Mouse (Mus musculus): ENCODE data around the gene Foxo6. TPM values are rescaled to one million over a fixed set of nuclear protein-coding genes. Genes with fewer than 3 reads are reported as not detected.
A peak's percentile ranks its signal among the peaks of the same experiment; 100 is the strongest.

Foxo6 gene
- polyA plus RNA-seq, 1 experiment from 2014 or later = 0.29 TPM

DNA sequence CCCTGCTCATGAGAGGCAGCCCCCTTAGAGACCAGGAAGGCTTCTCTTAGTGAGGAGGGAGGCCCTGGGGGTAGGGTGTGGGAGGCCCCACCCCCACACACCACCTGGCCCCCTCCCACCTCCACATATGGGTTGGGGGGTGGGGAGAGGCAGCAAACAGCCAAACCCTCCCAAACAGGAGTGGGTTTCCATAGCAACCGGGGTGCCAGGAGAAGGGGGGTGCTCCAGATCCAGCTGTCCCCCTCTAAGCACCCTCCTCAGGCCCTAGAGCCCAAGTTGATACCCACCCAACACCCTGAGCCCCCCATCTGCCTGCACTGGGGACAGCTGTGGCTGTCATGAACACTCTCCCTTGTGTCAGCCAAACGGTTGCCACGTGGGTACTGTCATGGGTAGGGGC is 6.1 kb downstream of the Foxo6 start:
- Histone ChIP-seq H3K36me3 (no peaks in the 10 kb centered on the region), H3K4me3 (replicated peaks) (no peak overlapping the region), H3K9ac (no peak overlapping the region), H3K9me3 (no peaks in the 10 kb centered on the region), H3K27ac (no peak overlapping the region), H3K27me3 (replicated peaks) (peaks cover 38% of the 10 kb centered on the region), H3K4me2 (replicated peaks) (no peak overlapping the region), H3K4me1 (replicated peaks) (peaks cover 19% of the 10 kb centered on the region)
- no peak for ATAC-seq
- WGBS = 61% methylated on average over 3 of the region's 3 CpGs

DNA sequence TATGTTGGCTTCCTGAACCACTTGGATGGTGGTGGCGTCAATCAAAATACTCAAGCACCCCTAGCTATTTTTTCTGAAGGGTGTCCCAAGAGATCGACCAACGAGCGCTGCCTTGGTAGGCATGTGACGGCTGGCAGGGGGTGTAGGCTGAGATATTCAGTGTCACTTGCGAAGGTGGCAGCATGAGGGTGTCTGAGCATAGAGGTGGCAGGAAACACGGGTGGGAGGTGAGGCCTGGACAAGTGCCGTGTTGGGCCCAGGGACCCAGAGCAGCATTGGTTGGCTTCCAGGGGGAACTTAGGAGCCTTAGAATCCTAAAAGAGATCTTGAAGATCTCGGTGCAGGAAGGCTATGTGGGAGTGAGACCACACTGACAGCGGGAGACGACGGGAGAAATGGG is 6.7 kb downstream of the Foxo6 start:
- 80% methylated on average over 12 of the region's 12 CpGs for WGBS
- Histone ChIP-seq H3K9me3 (no peaks in the 10 kb centered on the region), H3K4me2 (replicated peaks) (no peak overlapping the region), H3K27me3 (replicated peaks) (peaks cover 34% of the 10 kb centered on the region), H3K27ac (no peak overlapping the region), H3K9ac (no peak overlapping the region), H3K36me3 (no peaks in the 10 kb centered on the region), H3K4me1 (replicated peaks) (peaks cover 19% of the 10 kb centered on the region), H3K4me3 (replicated peaks) (no peak overlapping the region)
- ATAC-seq = no peak

DNA sequence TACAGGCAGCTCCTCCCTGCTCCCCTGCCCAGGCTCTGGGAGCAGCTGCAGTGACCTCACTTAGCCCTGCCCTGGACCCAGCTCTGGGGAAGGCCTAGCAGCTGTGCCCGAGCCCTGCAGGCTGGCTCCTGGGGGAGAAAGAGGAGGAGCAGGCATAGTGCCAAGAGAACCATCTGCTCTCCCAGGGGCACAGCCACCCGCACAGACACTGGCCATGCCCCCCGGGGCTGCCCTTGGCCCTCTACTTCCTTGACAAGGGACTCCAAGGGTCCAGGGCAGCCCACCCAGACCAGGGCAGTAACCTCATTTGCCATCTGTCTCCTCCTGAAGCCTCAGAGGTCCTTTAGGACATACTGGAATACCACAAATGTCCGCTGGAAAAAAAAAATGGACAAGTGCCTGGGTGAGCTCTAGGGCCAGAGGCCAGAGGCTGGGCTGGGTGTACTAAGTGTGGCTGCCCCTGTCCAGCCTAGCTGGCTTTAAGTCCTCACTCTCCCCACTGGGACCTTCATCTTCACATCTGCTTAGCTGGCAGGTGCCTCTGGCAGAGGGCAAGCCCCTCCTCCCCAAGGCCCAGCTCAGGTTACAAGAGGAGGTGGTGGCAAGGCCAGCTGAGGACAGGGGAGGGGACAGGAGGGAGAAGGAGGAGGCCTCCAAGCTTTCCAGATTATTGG is 9.8 kb downstream of the Foxo6 start:
- H3K27me3 ChIP-seq (replicated peaks) = peaks cover 20% of the 10 kb centered on the region
- no peaks in the 10 kb centered on the region for H3K9me3 ChIP-seq
- no peaks in the 10 kb centered on the region for H3K36me3 ChIP-seq
- H3K4me3 ChIP-seq (replicated peaks) = no peak overlapping the region
- H3K4me1 ChIP-seq (replicated peaks) = peaks cover 6% of the 10 kb centered on the region
- H3K9ac ChIP-seq = no peak overlapping the region
- H3K4me2 ChIP-seq (replicated peaks) = no peak overlapping the region
- WGBS = 45% methylated on average over 4 of the region's 4 CpGs
- peak; percentile 49 for ATAC-seq
- H3K27ac ChIP-seq = no peak overlapping the region

DNA sequence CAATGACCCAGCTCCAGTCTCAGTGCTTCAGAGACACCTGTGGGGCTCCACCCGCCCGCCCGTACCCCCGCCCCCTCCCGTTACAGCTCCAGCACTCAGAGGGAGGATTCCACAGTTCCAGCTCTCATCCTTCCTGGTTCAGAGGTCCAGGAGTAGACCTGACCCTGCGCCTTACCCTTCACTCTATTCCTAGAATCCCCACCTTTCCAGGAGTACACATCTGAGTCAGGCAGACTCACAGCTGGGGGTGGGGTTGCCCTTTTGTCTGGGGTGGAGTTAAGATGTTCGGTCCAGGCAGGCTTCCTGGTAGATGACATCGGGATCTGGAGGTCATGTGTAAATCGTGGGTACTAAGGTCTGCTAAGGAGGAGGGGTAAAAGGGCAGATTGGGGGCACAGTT is 11.7 kb downstream of the Foxo6 start:
- peak; percentile 31 for ATAC-seq
- H3K4me1 ChIP-seq (replicated peaks) = 0 out of 2 replicates have a peak, but pooled peaks cover 4% of the 10 kb centered on the region
- H3K9ac ChIP-seq = no peak overlapping the region
- no peak overlapping the region for H3K4me2 ChIP-seq (replicated peaks)
- H3K27me3 ChIP-seq (replicated peaks) = peaks cover 24% of the 10 kb centered on the region
- no peaks in the 10 kb centered on the region for H3K9me3 ChIP-seq
- H3K36me3 ChIP-seq = no peaks in the 10 kb centered on the region
- 70% methylated on average over 9 of the region's 9 CpGs for WGBS
- no peak overlapping the region for H3K27ac ChIP-seq
- H3K4me3 ChIP-seq (replicated peaks) = no peak overlapping the region

DNA sequence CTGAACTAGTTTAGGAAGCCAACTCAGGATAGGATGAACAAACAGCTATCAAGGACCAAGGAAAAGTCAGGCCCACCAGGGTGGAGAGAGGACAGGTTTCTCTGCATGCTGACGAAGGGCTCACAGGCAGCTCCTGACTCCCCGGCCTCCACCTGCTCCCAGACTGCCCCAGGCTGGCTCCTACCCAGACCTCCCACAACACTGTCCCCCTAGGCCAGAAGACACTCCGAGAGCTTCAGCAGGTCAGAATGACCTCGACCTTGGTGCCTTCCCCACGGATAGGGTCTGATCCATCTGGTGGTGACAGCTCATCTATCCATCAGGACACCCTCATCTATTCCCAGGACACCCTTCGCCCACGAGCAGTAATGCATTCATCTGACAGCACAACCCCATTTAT is 13.6 kb downstream of the Foxo6 start:
- WGBS = 67% methylated on average over 7 of the region's 7 CpGs
- Histone ChIP-seq H3K27ac (no peak overlapping the region), H3K4me1 (replicated peaks) (peaks cover 11% of the 10 kb centered on the region), H3K4me2 (replicated peaks) (no peak overlapping the region), H3K36me3 (no peaks in the 10 kb centered on the region), H3K9me3 (no peaks in the 10 kb centered on the region), H3K27me3 (replicated peaks) (peaks cover 43% of the 10 kb centered on the region), H3K9ac (no peak overlapping the region), H3K4me3 (replicated peaks) (no peak overlapping the region)
- no peak for ATAC-seq

DNA sequence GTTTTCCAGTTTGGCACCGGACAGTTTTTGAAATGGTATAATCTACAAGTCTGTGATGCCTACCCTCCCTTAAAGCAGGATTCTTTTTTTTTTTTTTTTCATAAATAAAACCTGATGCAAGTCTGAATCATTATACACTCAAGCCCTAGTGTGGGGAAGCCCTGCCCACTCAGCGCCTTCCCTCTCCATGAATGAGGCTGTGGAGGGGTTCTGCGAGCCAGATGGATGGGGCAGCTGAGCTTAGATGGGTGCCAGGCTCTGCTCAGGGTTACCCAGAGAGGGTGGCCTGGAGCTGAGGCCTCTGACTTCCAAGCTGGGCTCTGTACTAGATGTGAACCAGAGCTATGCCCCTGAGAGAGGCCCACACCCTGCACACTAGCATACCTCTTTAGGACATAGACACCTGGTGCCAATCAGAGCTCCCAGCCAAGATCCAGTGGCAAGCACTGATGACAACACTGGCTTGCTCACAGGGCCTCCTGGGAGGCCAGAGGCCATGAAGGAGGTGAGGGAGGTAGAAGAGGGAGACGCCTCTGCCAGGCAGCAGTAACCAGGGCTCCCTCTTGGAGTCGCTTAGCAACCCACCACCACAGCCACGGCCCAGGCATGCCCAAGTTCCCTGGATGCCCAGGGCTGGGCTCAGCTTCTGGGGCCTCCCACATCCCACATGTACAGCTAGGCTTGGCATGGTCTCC is 15.1 kb downstream of the Foxo6 start:
- H3K9me3 ChIP-seq = no peaks in the 10 kb centered on the region
- no peak overlapping the region for H3K9ac ChIP-seq
- H3K4me3 ChIP-seq (replicated peaks) = no peak overlapping the region
- H3K27me3 ChIP-seq (replicated peaks) = peaks cover 59% of the 10 kb centered on the region
- H3K27ac ChIP-seq = no peak overlapping the region
- no peak overlapping the region for H3K4me2 ChIP-seq (replicated peaks)
- no peak for ATAC-seq
- H3K4me1 ChIP-seq (replicated peaks) = peaks cover 23% of the 10 kb centered on the region
- no peaks in the 10 kb centered on the region for H3K36me3 ChIP-seq
- WGBS = 82% methylated on average over 6 of the region's 6 CpGs

DNA sequence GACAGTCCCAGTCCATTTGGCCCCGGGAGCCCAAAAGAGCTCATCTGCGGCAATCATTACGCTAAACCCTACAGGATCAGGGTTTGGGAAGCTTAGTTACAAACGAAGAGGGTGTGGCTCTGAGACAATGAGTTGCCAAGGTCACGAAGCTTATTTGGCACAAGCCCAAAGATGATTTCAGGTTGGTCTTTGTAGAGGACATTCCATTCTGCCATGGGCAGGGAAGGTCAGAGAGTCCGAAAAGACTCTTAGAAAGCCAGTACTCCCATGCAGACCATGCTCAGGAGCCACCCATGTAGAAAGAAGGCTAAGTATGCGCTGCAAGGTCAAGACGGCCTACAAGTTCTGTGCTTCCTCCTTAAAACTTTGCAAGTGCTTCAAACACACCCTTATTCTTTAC is 15.9 kb downstream of the Foxo6 start:
- Histone ChIP-seq H3K9me3 (no peaks in the 10 kb centered on the region), H3K4me3 (replicated peaks) (no peak overlapping the region), H3K4me1 (replicated peaks) (peaks cover 23% of the 10 kb centered on the region), H3K27ac (no peak overlapping the region), H3K36me3 (no peaks in the 10 kb centered on the region), H3K27me3 (replicated peaks) (peaks cover 62% of the 10 kb centered on the region), H3K4me2 (replicated peaks) (no peak overlapping the region), H3K9ac (no peak overlapping the region)
- 54% methylated on average over 8 of the region's 8 CpGs for WGBS
- no peak for ATAC-seq

DNA sequence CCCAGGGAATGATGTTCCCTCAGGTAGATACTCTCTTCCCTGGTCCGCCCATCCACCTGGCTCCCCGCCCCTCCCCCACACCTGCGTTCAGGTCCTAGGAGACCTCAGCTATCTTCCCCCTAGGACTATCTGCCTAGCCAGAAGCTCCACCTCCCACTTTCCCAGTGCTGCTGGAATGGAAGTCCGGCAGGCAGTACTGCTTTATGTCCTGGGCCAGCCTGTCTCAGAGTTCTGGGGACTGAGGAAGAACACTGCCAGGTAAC is 16.3 kb downstream of the Foxo6 start:
- Histone ChIP-seq H3K9me3 (no peaks in the 10 kb centered on the region), H3K9ac (no peak overlapping the region), H3K27me3 (replicated peaks) (peaks cover 61% of the 10 kb centered on the region), H3K4me3 (replicated peaks) (no peak overlapping the region), H3K4me2 (replicated peaks) (no peak overlapping the region), H3K27ac (no peak overlapping the region), H3K4me1 (replicated peaks) (peaks cover 23% of the 10 kb centered on the region), H3K36me3 (no peaks in the 10 kb centered on the region)
- no peak for ATAC-seq
- 30% methylated on average over 4 of the region's 4 CpGs for WGBS

DNA sequence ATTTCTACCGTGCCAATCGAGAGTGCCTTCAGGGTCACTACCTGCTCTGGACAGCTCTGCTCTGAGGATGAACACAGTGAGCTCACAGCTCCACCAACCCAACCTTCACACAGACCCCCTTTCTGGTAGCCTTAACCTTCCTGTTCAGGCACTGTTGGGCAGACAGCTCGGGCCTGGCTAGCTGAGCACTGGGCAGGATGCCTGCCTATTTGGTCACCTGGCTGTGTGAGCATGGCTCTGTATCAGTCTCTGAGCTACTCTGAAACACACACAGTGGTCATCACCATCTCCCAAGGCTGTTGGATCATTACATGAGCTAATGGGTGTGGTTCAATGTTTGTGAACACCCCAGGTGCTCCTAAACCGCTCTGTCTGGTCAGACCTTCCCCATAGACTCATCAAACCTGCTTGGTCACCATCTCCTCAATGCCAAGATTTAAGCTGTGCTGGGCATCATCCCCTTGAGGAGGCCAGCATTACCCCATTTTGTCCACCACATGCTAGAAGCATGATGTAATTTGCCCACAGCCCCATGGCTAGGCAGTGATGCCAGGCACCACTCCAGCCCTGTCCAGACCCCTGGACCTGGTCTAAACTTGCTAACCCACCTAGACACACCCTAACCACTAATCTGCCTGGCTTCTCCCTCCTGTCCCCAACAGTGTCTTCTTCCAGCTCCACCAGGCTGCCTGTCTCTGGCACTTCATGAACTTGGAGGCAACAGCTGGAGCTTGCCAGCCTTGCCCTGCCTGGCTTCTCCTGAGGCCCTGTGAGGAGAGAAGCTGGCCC is 16.8 kb downstream of the Foxo6 start:
- peaks cover 23% of the 10 kb centered on the region for H3K4me1 ChIP-seq (replicated peaks)
- H3K27ac ChIP-seq = no peak overlapping the region
- ATAC-seq = no peak
- no peaks in the 10 kb centered on the region for H3K9me3 ChIP-seq
- H3K27me3 ChIP-seq (replicated peaks) = peaks cover 66% of the 10 kb centered on the region
- no peaks in the 10 kb centered on the region for H3K36me3 ChIP-seq
- WGBS = 68% methylated on average over 4 of the region's 4 CpGs
- no peak overlapping the region for H3K4me2 ChIP-seq (replicated peaks)
- H3K9ac ChIP-seq = no peak overlapping the region
- no peak overlapping the region for H3K4me3 ChIP-seq (replicated peaks)

DNA sequence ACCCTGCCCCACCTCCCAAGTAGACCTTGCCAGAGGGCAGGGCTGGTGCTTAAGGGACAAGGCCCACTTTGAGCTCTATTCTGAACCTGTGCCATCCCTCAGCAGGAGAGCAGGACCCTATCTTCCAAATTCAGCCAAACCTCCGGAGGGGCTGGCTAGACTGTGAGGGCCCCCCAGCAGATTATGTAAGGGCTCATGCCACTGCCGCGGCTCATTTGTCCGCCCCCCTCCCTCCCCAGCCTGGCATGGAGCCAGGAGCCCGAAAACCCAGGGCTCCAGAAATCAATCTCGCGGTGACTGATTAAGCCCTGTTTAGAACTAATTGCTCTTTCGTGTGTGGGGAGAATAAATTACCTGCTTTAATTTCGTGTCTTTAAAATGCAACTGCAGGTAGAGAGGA is 17.7 kb downstream of the Foxo6 start:
- no peak for ATAC-seq
- H3K36me3 ChIP-seq = no peaks in the 10 kb centered on the region
- H3K4me3 ChIP-seq (replicated peaks) = no peak overlapping the region
- 14% methylated on average over 9 of the region's 9 CpGs for WGBS
- H3K27me3 ChIP-seq (replicated peaks) = peaks cover 73% of the 10 kb centered on the region
- no peak overlapping the region for H3K27ac ChIP-seq
- H3K9me3 ChIP-seq = no peaks in the 10 kb centered on the region
- no peak overlapping the region for H3K4me2 ChIP-seq (replicated peaks)
- H3K9ac ChIP-seq = no peak overlapping the region
- peaks cover 23% of the 10 kb centered on the region for H3K4me1 ChIP-seq (replicated peaks)

DNA sequence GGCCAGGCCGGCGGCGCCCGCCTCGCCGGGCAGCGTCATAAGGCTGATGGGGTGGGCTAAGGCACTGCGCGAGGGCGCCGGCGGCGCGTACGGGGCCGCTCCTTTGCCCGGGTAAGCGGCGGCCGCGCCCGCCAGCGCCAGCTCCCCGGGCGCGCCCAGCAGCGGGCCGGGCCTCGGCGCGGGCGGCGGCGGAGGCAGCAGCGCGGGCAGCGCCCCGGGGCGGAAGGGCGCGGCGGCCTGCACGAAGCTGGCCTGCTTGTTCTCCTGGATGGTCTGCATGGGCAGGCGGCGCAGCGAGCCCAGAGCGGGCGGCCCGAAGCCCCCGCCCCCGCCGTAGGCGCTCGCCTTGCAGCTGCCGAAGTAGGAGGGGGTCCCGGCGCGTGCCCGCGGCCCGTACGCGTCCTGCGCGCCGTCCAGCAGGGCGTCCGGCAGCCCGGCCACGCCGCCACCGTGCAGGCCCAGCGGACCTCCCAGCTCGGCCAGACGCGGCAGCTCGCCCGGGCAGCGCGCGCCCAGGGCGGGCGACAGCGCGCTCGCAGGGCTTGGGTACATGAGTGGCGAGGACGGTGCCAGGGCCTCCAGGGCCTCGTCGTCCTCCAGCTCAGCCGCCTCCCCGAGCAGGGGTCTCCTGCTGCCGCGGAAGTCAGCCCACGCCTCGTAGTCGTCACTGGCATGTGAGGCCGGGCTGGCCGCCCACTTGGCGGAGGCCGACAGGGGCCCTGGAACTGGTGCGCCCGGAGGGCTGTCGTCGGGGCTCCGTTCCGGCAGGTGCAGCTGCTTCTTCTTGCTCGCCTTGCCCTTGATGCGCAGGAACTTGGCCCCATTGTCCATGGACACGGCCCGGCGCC is 18.7 kb downstream of the Foxo6 start:
- Histone ChIP-seq H3K36me3 (no peaks in the 10 kb centered on the region), H3K4me1 (replicated peaks) (peaks cover 23% of the 10 kb centered on the region), H3K27ac (no peak overlapping the region), H3K4me3 (replicated peaks) (peak overlapping the region; percentile 45), H3K27me3 (replicated peaks) (peaks cover 74% of the 10 kb centered on the region), H3K4me2 (replicated peaks) (peak overlapping the region; percentile 87), H3K9me3 (no peaks in the 10 kb centered on the region), H3K9ac (peak overlapping the region; percentile 32)
- peak; percentile 64 for ATAC-seq
- 1% methylated on average over 102 of the region's 112 CpGs for WGBS

DNA sequence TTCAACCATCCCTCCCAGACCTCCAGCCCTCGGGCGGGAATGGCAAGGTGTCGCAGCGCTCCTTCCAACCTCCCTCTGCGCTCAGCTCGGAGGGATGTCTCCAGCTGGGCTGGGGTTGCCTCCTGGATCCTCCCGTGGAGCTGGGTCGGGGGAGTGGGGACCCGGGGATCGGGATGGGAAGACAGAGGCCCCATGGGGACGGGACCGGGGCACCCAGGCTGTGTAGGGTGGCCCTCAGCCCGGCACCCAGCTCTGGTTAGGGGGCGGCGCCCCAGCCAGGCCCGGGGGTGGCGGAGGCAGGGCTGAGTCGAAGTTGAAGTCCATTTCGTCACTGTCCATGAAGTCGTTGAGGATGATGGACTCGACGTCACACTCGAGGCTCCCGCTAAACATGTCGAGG is 19.5 kb downstream of the Foxo6 start:
- peaks cover 23% of the 10 kb centered on the region for H3K4me1 ChIP-seq (replicated peaks)
- H3K4me3 ChIP-seq (replicated peaks) = peak overlapping the region; percentile 45
- no peaks in the 10 kb centered on the region for H3K36me3 ChIP-seq
- WGBS = 10% methylated on average over 25 of the region's 25 CpGs
- no peaks in the 10 kb centered on the region for H3K9me3 ChIP-seq
- H3K27ac ChIP-seq = no peak overlapping the region
- peaks cover 73% of the 10 kb centered on the region for H3K27me3 ChIP-seq (replicated peaks)
- H3K4me2 ChIP-seq (replicated peaks) = peak overlapping the region; percentile 87
- H3K9ac ChIP-seq = peak overlapping the region; percentile 32
- ATAC-seq = no peak; the same call in 1 of the 2 replicates
